Mouse (Mus musculus) embryo, embryonic 9.5 days (tissue): ENCODE measurements around the gene Clstn2.

Source experiments
- DNase-seq: peaks from one replicate; pipeline ENCODE4 v3.0.0-alpha.2; 2017; ENCODE audit errors: extremely low spot score

The Clstn2 gene

DNA sequence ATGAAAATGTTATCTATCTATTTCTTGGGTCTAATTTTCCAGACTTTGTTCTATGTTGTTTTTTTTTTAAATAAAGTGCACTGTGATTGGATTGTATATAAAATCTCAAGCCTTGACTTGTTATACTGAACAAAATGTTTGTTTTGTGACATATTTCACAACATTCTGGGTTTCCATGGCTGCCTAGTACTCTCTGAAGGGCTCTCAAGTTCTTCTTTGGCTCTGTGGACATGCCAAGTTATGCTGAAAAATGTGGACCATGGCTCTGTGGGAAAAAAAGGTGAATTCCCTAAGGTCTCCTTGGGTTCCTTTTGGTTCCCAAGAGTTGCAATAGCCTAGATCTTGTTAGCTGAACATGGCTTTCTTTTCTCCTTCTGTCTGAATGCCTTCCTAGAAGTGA, 353.1 kb downstream of the Clstn2 start:
- no peak for DNase-seq

DNA sequence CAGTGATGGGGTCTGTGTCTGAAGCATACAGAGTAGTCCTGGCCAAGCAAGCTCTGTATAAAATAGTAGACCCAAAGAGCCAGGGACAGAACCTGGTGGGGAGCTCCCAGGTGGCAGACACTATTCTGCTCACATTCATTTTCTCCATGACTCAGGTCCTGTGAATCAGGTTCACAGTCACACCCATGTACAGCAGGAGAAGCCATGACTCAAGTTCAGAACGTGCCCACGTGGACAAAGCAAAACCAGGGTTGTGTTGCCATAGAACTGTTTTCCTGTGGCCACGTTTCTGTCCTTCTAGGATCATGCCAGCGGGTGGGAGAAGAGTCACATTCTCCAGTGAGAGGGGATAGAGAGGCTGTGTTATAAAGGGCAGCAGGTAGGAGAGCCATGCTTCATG, 353.9 kb downstream of the Clstn2 start:
- DNase-seq, result no peak

DNA sequence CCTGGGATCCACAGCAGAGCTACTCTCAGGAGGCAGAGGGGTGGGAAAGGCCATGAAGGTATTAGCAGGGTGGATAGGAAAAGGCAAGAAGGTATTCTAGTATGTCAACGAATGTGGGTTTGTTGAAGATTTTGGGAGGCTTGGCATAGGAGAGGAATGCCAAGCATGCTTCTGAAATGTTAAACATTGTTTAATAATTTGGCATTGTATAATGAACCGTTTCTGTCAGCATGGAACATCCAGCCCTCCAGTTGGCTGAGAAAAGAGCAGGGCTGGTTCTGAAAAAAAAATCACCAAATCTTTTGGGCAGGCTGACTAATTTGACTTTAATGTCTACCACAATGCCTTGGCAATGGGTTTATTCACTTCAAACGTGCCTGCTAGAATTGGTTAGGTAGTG, 355.9 kb downstream of the Clstn2 start:
- no peak for DNase-seq

DNA sequence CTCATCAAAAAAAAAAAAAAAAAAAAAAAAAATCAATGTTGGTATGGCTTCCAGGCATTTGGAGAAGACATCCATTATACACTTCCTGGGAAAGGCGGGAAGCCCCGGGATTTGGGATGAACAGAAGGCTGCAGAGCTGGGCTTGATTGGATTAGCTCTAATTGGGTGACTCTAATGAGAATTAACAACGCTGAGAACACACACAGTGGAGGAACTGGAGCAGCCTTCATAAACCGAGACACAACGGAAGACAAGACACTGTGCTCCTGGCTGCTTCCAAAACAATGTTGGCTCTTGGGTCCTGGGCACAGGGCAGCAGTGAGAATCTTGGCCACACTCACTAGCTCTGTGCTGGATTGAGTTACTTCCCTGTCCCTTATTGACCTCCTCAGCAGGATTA, 360.3 kb downstream of the Clstn2 start:
- peak; percentile 22 for DNase-seq

DNA sequence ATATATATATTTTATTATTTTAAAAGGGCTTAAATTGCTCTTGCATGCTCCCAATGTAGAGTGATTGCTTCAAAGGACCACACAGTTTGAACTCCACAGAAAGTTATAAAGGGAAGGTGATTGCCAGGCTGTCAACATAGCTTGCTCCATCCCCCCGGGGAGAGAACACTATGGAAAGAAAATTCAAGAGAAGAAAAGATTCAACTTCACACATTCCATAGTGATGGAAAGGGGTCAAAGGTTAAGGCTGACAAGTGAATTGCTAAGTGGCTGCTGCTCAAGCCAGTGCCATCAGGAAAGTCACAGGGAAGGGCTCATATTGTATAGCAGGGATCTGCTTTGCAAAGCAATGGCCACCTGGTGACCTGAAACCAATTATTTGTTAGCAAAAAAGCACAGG, 360.8 kb downstream of the Clstn2 start:
- DNase-seq, result peak; percentile 69

DNA sequence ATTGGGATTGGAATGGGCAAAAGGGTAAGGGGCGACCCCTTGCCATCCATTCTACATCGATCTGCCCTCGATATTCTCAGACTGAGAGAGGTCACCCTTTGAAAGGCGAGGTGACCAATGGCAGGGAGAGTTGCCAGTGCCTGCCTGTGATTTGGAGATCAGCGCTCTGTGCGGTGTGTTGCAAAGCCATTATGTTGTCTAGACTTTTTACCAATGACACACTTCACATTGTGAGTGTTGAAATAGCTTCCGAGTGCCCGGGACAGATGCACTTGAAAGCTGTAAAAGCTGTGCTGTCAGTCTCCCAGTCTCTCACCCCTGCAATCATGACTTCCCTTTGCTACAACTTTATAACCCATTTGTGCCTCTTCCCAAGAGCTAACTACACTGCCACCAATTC, 362.3 kb downstream of the Clstn2 start:
- no peak for DNase-seq

DNA sequence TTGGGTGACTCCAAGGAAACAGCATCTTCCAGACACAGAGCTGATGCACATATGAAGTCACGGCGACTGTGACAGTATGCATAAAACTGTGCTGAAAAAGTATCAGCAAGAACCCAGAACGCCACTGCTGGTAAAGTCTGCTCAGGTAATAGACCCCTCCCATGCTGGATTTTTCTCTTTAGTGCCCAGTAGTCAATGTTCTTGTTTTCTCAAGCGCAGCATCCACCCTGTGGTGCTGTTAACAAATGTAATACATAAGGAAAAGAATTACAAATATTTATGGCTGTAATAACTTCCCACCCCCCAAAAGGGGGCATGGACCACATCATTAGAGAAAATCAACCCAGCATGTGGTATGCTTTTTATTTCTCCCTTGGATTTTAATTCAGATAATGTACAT, 372.0 kb downstream of the Clstn2 start:
- no peak for DNase-seq

DNA sequence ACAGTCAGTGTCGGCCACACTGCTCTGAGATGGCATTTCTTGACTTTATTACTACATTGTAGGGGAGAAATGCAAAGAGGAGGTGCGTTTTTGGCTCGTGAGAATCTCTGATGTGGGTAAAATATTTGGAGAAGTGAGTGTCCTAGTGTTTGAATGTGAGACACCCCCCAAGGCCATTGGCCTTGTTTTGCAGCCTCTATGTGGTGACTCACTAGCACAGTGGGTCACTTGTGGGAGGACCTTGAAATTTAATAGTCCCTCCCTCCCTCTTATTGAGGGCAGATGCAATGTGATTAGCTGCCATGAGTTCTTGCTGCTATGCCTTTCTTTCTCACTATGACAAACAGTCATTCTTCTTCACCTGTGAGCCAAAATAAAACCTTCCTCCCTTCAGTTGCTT, 374.2 kb downstream of the Clstn2 start:
- no peak for DNase-seq

DNA sequence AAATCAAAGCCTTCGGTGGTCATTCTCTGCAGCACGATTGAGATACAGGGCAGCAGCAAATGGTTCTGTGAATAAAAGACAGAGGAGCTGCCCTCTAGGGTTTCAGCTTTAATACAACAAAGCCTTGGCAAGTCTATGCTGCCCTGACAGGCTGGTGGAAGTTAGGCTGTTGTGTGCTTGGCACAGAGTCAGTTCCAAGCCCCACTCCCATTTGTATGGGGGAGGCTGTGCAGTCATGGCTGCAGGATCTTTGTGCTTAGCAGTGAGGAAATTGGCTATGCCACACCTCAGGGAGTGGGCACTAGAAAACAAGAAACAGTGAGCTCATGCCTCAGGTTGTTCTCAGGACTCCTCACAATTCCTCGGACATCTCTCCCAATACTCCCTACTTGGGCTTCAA, 384.6 kb downstream of the Clstn2 start:
- DNase-seq, result no peak

DNA sequence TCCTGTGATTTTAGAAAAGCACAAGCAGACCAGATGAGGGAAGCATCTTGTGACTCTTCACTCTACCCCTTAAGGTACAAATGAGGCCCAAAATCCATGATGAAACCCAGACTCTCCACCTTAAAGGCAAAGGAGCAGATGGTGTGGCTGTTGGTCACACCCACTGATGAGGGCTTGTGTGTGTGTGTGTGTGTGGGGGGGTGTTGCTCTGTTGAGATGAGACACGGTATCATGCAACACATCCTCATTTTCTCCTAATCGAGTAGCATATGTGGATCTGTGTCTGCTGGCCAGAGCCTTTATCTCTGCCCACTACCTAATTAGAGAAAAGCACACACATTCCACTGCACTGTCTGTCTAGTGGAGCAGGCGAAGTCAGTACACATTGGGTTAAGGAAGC, 387.2 kb downstream of the Clstn2 start:
- no peak for DNase-seq

DNA sequence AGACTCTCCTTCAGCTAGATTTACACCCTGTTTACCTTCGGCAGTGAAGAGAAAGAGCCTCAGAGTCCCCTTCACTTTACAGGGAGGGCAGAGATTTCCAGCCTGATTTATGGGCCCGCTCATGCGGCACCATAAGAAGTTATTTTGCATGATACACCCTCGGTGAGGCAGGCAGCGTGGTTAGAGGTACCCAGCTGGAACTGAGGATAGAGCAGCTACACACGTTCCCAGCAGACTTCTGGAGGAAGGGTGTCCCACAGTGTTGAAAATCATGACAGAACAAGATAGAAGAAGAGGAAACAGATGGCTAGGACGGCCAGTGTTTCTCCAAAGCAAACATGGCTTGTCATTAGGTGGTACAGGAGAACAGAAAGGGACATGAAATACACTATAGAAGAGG, 390.6 kb downstream of the Clstn2 start:
- no peak for DNase-seq

DNA sequence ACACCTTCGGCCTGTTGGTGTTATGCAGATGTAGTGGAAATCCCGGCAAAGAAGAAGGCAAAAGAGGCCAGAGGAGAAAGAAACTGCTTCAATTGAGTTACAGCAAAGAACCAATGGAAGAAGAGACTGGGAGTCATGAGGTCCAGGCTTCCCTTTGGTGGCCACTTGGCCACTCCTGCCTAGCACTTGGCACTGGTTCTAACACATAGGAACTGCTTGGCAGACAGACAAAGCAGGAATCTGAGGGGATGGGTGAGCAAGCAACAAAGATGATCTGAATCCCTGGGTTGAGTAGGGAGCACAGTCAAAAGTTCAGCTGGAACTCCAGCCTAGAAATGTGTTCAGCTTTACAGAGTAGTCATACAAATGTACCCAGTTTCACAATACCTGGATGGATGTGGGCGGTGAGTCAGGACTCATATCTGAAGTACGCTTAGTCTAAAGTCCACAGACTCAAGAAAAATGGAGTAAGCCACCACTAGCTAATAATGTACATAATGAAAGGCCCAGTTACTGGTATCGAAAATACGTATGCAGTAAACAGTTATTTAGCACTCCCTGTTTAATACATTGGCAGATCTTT, 392.9 kb downstream of the Clstn2 start:
- no peak for DNase-seq

DNA sequence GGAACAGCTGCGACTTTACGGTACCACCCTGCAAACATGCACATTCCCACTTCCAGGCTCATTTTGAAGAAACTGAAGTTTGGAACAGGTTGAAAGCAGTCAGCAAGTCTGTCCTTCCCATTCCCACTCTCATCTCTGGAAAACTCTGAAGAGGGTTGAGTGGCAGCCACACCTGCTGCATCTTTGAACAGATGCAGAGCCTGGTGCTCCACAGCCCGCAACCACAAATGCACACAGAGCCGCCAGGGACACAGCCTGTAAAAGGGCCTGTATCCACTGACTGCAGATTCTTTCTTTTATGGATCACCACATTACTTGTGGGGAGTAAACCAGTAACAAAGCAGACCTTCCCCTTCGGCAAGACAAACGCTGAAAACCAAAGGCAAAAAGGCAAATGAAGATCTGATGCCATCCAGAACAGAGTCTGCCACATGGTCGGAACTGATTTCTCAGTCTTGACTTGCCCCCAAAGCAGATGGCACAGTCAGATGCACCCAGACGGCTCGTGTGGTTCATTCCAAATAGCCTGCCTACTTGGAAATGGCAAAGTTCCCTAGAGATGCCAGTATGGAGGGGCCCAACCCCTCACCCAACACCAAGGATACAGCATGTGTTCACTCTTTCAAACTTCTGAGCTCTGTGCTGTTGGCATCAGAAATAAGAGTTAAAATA, 394.2 kb downstream of the Clstn2 start:
- DNase-seq, result no peak

DNA sequence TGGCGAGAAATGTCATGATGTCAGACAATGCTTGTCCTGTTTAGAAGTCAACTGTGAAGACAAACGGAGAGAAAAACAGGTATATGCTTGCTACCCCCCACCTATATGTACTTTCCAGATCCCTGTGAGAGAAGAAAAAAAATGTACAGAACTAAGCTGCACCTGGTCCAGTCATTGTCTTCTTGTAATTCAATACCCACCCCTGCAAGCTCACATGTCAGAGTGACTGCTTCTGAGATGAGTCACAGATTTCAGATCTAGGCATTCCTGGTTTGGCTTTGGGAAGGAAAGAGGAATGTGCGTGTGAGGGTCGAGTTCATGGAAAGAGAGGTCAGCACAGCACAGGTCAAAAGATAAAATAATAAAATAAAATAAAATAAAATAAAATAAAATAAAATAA, 397.6 kb downstream of the Clstn2 start:
- DNase-seq, result no peak

DNA sequence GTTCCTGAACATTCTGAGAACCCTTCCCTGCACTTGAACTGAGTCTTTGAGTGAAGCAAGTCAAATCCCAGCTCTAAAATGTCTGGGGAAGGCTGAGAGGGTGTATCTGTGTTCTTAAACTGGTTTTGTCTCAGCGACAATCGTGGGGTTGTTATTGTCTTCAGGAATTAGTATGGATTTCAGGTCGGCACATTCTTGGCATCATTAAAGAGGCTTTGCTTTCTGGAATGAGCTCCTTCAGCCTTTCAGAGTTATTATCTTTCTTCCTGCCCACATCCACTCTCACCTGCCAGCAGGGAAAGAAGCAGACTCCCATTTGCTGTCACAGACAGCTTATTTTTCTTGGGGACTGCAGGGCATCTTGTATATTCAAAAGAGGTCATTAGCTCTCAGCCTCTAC, 398.1 kb downstream of the Clstn2 start:
- DNase-seq, result no peak

DNA sequence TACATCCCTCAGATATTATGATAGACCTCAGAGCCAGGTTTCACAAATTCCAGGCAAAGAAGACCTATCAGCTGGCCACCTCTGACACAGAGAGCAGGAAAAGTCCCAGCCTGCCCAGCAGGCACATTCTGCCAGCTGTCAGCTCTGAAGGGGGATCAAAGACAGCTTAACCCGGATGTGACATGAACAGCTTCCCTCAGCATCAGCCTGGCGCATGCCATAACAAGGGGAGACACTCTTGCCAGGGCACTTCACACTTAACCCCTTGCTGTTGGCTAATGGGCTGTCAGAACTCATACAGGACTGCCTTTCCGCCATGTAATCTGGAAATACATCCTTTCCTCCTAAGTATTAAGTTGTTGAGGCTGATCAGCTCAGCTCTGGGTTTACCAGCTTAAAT, 403.8 kb downstream of the Clstn2 start:
- peak; percentile 9 for DNase-seq

DNA sequence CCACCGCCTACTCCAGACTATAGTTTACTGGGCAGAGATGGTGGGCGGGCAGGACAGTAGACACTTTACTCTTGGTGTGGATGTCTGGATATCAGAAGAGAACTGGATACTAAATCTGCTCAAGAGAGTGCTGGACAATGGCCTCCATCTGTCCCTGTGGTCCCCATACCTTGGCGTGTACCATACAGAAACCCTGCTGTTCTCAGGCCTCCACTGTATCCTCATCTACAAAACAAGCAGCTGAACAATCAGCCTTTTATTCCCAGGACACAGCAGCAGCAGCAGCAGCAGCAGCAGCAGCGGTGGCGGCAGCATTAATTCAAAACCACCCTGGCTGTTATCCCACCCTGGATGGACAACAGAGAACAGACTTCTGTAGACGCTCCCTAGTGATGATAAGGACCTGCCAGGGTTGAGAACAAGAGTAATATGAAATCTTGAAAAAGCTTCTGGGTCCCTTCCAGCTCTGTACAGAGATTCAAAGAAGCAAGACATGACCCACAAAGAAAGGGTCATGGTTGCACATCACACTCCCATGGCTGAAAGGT, 404.5 kb downstream of the Clstn2 start:
- no peak for DNase-seq

DNA sequence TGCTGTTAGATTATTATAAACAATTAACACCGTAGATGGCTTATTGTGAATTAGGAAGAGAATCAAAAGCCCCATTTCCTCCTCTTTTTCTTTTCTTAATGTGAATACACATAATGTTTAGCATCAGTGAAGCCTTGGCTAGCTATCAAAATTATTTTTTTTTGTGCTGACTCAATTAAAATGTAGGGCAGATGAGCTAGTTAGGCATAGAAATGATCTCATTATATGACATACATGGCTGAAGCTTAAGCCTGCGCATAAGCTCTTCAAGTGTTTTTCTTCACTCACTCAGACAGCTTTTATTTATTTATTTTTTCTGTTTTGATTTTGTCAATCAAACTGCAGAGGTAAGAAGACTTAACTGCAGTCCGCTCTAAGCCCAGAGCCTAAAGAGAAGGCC, 405.1 kb downstream of the Clstn2 start:
- no peak for DNase-seq

DNA sequence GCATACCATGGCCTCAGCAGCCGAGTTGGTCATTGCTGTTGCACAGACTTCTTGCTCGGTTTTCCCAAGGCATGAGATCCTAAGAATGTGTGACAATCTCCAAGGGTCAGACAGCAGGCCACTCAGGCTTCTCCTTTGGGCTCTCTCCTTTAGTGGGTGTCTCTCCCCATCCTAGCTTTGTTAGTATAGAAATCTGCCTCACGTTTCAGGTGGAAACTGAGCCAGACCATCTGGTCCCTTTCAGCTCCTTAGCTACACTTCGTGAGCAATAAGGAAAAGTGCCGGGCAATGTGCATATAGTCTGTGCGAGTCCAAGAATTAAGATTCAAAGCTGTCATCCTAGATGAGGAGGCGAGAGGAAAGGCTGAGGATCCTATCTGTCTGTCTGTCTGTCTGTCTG, 422.4 kb downstream of the Clstn2 start:
- no peak for DNase-seq

DNA sequence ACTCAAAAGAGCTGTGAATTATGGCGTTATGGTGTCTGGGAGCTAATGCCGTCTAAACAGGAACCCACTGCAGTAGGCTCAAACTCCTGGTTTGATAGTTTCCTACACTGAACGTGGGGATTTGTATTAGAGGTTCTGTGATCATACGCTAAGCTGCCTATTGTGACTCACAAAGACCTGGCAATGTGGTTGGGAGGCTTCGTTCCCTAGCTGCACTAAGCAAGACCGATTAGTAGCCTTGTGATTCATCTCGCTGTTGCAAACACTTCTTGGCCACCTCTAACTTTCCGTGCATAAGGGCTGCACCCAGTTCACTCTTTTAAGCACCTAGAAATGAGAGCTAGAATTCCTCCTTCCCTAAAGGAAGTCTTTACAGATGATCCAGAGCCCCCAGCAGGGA, 429.3 kb downstream of the Clstn2 start:
- DNase-seq, result no peak

DNA sequence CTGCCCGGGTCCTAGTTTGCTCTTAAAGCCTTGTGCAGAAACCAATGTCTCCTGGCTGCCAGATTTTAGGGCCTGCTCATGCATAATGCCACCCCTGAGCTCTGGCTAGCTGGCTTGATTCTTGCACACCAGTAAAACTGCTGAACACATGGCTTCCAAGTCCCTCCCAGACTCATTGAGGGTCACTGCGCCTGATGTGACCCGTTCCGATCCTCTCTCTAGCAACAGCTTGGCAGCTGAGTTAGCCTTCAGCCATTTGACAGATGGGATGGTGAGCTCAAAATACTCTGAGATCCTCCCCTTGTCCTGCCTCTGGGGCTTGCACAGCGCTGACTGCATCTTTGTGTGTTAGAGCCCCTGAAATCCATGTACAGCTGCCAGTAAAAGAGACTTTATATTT, 430.5 kb downstream of the Clstn2 start:
- peak; percentile 21 for DNase-seq

DNA sequence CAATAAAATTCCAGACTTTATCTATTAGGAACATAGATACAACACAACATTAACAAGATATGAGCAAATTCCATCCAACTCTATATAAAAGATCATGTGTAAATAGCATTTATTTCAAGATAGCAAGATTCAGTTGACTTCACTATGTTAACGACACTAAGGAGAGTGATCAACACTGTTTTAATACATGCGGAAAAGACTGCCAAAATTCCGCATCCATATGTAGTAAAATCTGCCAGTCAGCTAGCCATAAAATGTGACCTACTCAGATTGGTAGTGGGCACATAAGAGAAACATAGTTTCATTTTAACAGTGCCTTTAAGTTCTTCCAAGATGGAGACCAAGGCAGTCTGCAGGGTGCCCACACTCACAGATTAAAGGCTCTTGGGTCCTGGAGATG, 434.0 kb downstream of the Clstn2 start:
- DNase-seq, result no peak

DNA sequence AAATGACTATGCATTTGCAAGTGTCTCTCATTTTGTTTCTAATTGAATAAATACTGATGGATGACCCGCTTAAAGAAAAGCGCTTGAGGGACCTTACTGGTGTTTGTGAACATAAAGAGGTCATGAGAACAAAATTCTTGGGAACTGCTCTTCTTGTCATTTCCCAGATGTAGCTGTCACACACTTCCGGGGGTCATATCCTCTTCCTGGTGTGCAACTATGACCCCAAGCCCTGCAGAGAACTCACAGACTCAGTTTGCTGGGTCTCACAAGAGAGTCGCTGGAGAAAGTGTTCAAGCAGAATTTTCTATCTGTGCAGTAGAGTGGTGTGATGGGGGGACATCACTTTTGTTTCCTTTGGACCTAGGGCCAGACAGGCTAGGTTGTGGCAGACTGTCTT, 442.3 kb downstream of the Clstn2 start:
- no peak for DNase-seq

DNA sequence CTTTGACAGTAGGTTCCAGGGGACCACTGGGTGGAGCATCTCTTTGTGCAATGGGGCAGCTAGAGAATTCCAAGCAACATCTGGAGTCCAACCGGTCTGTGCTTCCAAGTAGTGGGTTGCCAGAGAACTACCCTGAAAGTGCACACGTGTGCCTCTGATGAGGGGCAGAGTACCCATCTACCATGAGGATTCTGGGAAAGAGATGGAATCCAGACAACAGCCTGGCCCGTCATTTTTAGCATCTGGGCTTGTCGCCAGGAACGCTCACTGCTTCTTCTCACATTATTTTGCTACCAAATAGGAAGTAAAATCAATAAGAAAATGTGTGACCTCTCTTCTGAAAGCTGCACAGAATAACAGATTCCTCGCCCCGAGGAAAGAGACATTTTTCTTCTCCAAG, 462.1 kb downstream of the Clstn2 start:
- no peak for DNase-seq
